Mouse (Mus musculus) CH12.LX (cell line): ENCODE measurements at regions not wholly inside any gene's neighbourhood (a gene's known extent, or its start where the extent isn't known, plus 50 kb on each side); places are given as distances from the start of the nearest gene placed in this dataset.

Source experiments
- DNase-seq: peaks from one replicate; pipeline ENCODE4 v3.0.0-alpha.2; 2013; ENCODE audit errors: extremely low read depth
- H3K27ac ChIP-seq: 2 replicates; pipeline ENCODE4 v1.5.1; 2012; ENCODE audit warnings: low read depth, mild to moderate bottlenecking, control low read depth, moderate library complexity; ENCODE audit not compliant: insufficient read depth
- H3K27me3 ChIP-seq: replicated peaks from 2 replicates; pipeline ENCODE3; 2012; ENCODE audit warnings: inconsistent platforms
- H3K36me3 ChIP-seq, 2 experiments: replicated peaks in 1 of 2; 2 replicates each; pipeline versions ENCODE3 to v1.6.1; 2012; ENCODE audit warnings: inconsistent platforms in 1 of 2, low read length in 1 of 2, mild to moderate bottlenecking in 1 of 2, mixed read lengths in 1 of 2, moderate library complexity in 1 of 2; ENCODE audit not compliant: control insufficient read depth in 1 of 2, insufficient read depth in 1 of 2
- H3K4me1 ChIP-seq, 2 experiments: 2 replicates each; pipeline ENCODE4 v1.6.1; 2012; ENCODE audit warnings: inconsistent platforms in 1 of 2, moderate library complexity in 1 of 2; ENCODE audit not compliant: insufficient read depth in 2 of 2, control insufficient read depth in 1 of 2
- H3K4me2 ChIP-seq: 2 replicates; pipeline ENCODE4 v1.6.1; 2012; ENCODE audit warnings: low read depth, mild to moderate bottlenecking, control low read depth; ENCODE audit not compliant: poor library complexity, insufficient read depth, severe bottlenecking
- H3K4me3 ChIP-seq, 3 experiments: fragments of 150-350 bp in 1 of 3; sonication (generic) in 1 of 3; replicated peaks in 1 of 3; 2 replicates each; pipeline versions ENCODE3 to v1.5.1; 2011 to 2012; ENCODE audit warnings: low read depth in 2 of 3, low read length in 2 of 3, mild to moderate bottlenecking in 2 of 3, moderate library complexity in 2 of 3, control low read depth in 1 of 3, improper control_type of control experiment in 1 of 3, inconsistent platforms in 1 of 3, mixed read lengths in 1 of 3; ENCODE audit not compliant: poor library complexity in 1 of 3
- H3K79me2 ChIP-seq: replicated peaks from 2 replicates; pipeline ENCODE4 v1.6.1; 2012; ENCODE audit warnings: mild to moderate bottlenecking, moderate library complexity; ENCODE audit not compliant: control insufficient read depth, poor library complexity, insufficient read depth, severe bottlenecking; ENCODE audit errors: extremely low read depth
- H3K9ac ChIP-seq: 2 replicates; pipeline ENCODE4 v1.6.1; 2012; ENCODE audit warnings: low read depth, mild to moderate bottlenecking, control low read depth, moderate library complexity; ENCODE audit not compliant: insufficient read depth
- H3K9me3 ChIP-seq: replicated peaks from 2 replicates; pipeline ENCODE3; 2012; ENCODE audit warnings: low read length, inconsistent platforms, mixed read lengths
- BHLHE40 ChIP-seq: IDR thresholded peaks from 2 replicates; pipeline ENCODE4 v1.6.1; 2011; ENCODE audit warnings: mild to moderate bottlenecking, low read depth, low read length, improper control_type of control experiment
- CHD1 ChIP-seq: IDR thresholded peaks from 2 replicates; pipeline ENCODE4 v1.6.1; 2012; ENCODE audit warnings: low read depth, low read length, improper control_type of control experiment, inconsistent platforms
- CTCF ChIP-seq, 2 experiments: IDR thresholded peaks in 1 of 2; conservative IDR thresholded peaks in 1 of 2; 2 replicates each; pipeline ENCODE4 v1.5.1; 2011 to 2012; ENCODE audit warnings: low read depth in 2 of 2, low read length in 2 of 2, improper control_type of control experiment in 1 of 2, inconsistent platforms in 1 of 2, mild to moderate bottlenecking in 1 of 2, moderate library complexity in 1 of 2
- IRF4 ChIP-seq: IDR thresholded peaks from 2 replicates; pipeline ENCODE4 v1.6.1; 2014; ENCODE audit warnings: low read depth, mild to moderate bottlenecking, inconsistent platforms, low read length, improper control_type of control experiment
- JUN ChIP-seq: IDR thresholded peaks from 2 replicates; pipeline ENCODE4 v1.6.1; 2011; ENCODE audit warnings: low read depth, mild to moderate bottlenecking, low read length, improper control_type of control experiment, moderate library complexity; ENCODE audit not compliant: insufficient read depth
- JUND ChIP-seq: conservative IDR thresholded peaks from 2 replicates; pipeline ENCODE4 v1.6.1; 2011; ENCODE audit warnings: low read depth, low read length, improper control_type of control experiment
- MEF2A ChIP-seq: IDR thresholded peaks from 2 replicates; pipeline ENCODE4 v1.6.1; 2014; ENCODE audit warnings: low read depth, mild to moderate bottlenecking, inconsistent platforms, low read length, improper control_type of control experiment, borderline replicate concordance
- MXI1 ChIP-seq: IDR thresholded peaks from 2 replicates; pipeline ENCODE4 v1.6.1; 2011; ENCODE audit warnings: mild to moderate bottlenecking, low read depth, low read length, improper control_type of control experiment
- NRF1 ChIP-seq: IDR thresholded peaks from 2 replicates; pipeline ENCODE4 v1.6.1; 2014; ENCODE audit warnings: low read depth, mild to moderate bottlenecking, inconsistent platforms, low read length, improper control_type of control experiment, moderate library complexity
- PAX5 ChIP-seq: IDR thresholded peaks from 2 replicates; pipeline ENCODE4 v1.6.1; 2012; ENCODE audit warnings: low read length, inconsistent platforms, mixed read lengths
- RCOR1 ChIP-seq: conservative IDR thresholded peaks from 2 replicates; pipeline ENCODE4 v1.6.1; 2012; ENCODE audit warnings: low read depth, mild to moderate bottlenecking, inconsistent platforms, low read length, improper control_type of control experiment
- TBP ChIP-seq: conservative IDR thresholded peaks from 2 replicates; pipeline ENCODE4 v1.6.1; 2011; ENCODE audit warnings: low read depth, low read length, improper control_type of control experiment
- UBTF ChIP-seq: IDR thresholded peaks from 2 replicates; pipeline ENCODE4 v1.6.1; 2012; ENCODE audit warnings: low read depth, mild to moderate bottlenecking, inconsistent platforms, low read length, improper control_type of control experiment, moderate library complexity
- USF1 ChIP-seq: IDR thresholded peaks from 2 replicates; pipeline ENCODE4 v1.6.1; 2014; ENCODE audit warnings: low read depth, mild to moderate bottlenecking, inconsistent platforms, low read length, improper control_type of control experiment
- ZMIZ1 ChIP-seq: IDR thresholded peaks from 2 replicates; pipeline ENCODE4 v1.6.1; 2012; ENCODE audit warnings: low read depth, mild to moderate bottlenecking, inconsistent platforms, low read length, improper control_type of control experiment
- dilution Hi-C: fragments of 300-500 bp; cut with MboI; formaldehyde crosslinking; loops from 2 replicates; pipeline ENCODE4 v1.14.3; 2020; ENCODE audit warnings: low sequenced_read_pairs; ENCODE audit not compliant: extremely low pct_unique_long_range_greater_than_20kb, extremely low pct_ligation_motif_present
- in situ Hi-C: fragments of 300-500 bp; cut with MboI; formaldehyde crosslinking; loops from 3 replicates; pipeline ENCODE4 v1.14.3; 2019; ENCODE audit warnings: low sequenced_read_pairs, low pct_ligation_motif_present, low pct_unique_long_range_greater_than_20kb, mixed read lengths

DNA sequence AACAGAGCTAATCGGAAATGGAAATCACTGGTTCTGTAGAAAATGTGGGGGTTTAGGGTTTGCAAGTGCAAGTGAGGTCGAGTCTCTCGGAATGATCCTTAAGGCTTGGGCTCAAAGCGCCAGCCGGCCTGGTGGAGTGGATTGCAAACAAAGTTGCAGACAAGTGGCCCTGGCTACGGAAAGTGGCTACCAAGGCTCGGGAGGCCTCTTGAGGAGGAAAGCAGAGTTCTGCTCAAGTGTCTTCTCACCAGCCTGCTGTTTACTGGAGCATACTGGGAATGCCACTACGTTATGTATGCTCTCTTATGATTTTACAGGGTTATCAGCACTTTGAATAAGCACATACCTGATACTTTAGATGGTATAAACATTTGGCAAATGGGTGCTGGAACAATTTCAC, 105.3 kb upstream of the Irx3 start:
- Histone ChIP-seq H3K4me2 (no peak overlapping the region), H3K27ac (no peak overlapping the region), H3K4me3 (no peak overlapping the region), H3K79me2 (no peaks in the 10 kb centered on the region), H3K9me3 (peaks cover 87% of the 10 kb centered on the region), H3K9ac (no peak overlapping the region), H3K4me1 (no peaks in the 10 kb centered on the region), H3K27me3 (no peaks in the 10 kb centered on the region), H3K36me3 (no peaks in the 10 kb centered on the region)
- in situ Hi-C loops, result no loop called here
- no peak for DNase-seq
- TF ChIP-seq MXI1 (no peak), JUND (no peak), USF1 (no peak), PAX5 (no peak), TBP (no peak), CTCF (conservative IDR thresholded peaks at IDR 0.05 in 1 of 2, IDR thresholded peaks at IDR 0.05 in 1 of 2; ENCODE audit: low read depth in 2 of 2, low read length in 2 of 2) (no peak), JUN (no peak), BHLHE40 (no peak), RCOR1 (no peak), IRF4 (no peak)
- dilution Hi-C loops, result no loop called here

DNA sequence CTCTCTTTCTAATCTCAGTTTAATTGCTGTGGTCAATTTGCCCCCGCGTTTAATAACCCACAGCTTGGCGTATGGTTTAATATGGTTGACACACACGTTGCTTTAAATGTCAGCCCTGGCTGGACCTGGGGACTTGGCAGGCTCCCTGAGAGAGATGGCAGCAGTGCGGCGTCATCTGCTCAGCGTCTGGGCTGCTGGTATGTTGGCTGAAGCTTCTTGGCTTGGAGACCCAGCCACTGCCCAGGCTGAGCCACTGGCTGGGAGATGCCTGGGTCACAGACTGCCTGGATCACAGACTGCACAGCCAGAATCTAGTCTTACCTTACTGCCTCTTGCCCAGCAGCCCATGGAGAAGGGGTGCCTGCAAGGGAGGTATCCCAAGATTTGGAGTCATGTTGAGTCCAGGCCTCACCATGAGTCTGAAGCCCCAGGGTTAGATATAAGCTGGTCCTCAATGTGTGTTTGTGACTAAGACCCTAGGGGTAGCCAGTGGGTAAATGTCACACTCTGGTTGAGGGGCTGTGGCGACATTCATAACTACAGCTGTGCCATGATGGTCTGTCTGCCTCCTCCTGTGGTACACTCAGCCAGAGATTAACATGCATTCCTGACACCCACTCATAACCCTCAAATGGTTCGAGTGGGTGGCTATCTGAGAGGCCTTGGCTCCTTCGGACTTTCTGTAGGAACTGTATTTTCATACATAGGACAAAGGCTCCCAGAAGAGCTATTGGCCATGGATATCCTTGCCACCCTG, 99.8 kb upstream of the Irx3 start:
- H3K4me1 ChIP-seq, result no peaks in the 10 kb centered on the region
- TF ChIP-seq CHD1 (no peak), NRF1 (no peak), MXI1 (no peak), ZMIZ1 (no peak), MEF2A (no peak), BHLHE40 (no peak), UBTF (no peak)
- peaks cover 90% of the 10 kb centered on the region for H3K9me3 ChIP-seq
- no peaks in the 10 kb centered on the region for H3K27me3 ChIP-seq
- H3K4me2 ChIP-seq, result no peak overlapping the region
- no peaks in the 10 kb centered on the region for H3K79me2 ChIP-seq
- H3K27ac ChIP-seq, result no peak overlapping the region
- in situ Hi-C loops, result no loop called here
- dilution Hi-C loops, result no loop called here
- DNase-seq, result no peak
- H3K36me3 ChIP-seq, result no peaks in the 10 kb centered on the region
- no peak overlapping the region for H3K9ac ChIP-seq
- no peak overlapping the region for H3K4me3 ChIP-seq
